Mouse (Mus musculus) liver, postnatal 0 days (tissue): ENCODE data around the gene Tshz2. TPM values are rescaled to one million over a fixed set of nuclear protein-coding genes. Genes with fewer than 3 reads are reported as not detected.

Source experiments
- ATAC-seq: fragments of 200-750 bp; cut with Nextera tagmentation; 2 replicates; pipeline ENCODE4 v1.8.0; 2017; ENCODE audit warnings: mild to moderate bottlenecking, moderate library complexity
- DNase-seq: peaks from one replicate; pipeline ENCODE4 v3.0.0-alpha.2; 2016
- H3K27ac ChIP-seq: fragments of 300-500 bp; sonication (generic); 2 replicates; pipeline ENCODE4 v1.5.1; 2014; ENCODE audit warnings: antibody characterized with exemption, moderate library complexity, mild to moderate bottlenecking, low read depth
- H3K27me3 ChIP-seq: fragments of 300-500 bp; sonication (generic); 2 replicates; pipeline ENCODE4 v1.6.1; 2014; ENCODE audit warnings: low read length, control low read depth, mixed read lengths; ENCODE audit not compliant: insufficient read depth
- H3K36me3 ChIP-seq: fragments of 300-500 bp; sonication (generic); replicated peaks from 2 replicates; pipeline ENCODE4 v1.6.1; 2014; ENCODE audit warnings: mild to moderate bottlenecking, control low read depth, low read length, moderate library complexity, mixed read lengths; ENCODE audit not compliant: insufficient read depth
- H3K4me1 ChIP-seq: fragments of 300-500 bp; sonication (generic); 2 replicates; pipeline ENCODE4 v1.6.1; 2014; ENCODE audit warnings: antibody characterized with exemption, mild to moderate bottlenecking, control low read depth; ENCODE audit not compliant: insufficient read depth
- H3K4me2 ChIP-seq: fragments of 300-500 bp; sonication (generic); 2 replicates; pipeline ENCODE4 v1.6.1; 2014; ENCODE audit warnings: low read depth, mild to moderate bottlenecking, low read length, moderate library complexity, mixed read lengths
- H3K4me3 ChIP-seq: fragments of 300-500 bp; sonication (generic); 2 replicates; pipeline ENCODE4 v1.5.1; 2014; ENCODE audit warnings: low read depth, low read length
- H3K9ac ChIP-seq: fragments of 300-500 bp; sonication (generic); replicated peaks from 2 replicates; pipeline ENCODE4 v1.6.1; 2014; ENCODE audit warnings: mild to moderate bottlenecking, moderate library complexity
- H3K9me3 ChIP-seq: fragments of 300-500 bp; sonication (generic); 2 replicates; pipeline ENCODE4 v1.6.1; 2016; ENCODE audit warnings: mild to moderate bottlenecking, control low read depth, low read length, mixed read lengths
- CTCF ChIP-seq: sonication (generic); IDR thresholded peaks from 2 replicates; pipeline ENCODE4 v1.5.1; 2016; ENCODE audit warnings: antibody characterized with exemption, low read depth
- EP300 ChIP-seq: IDR thresholded peaks from 2 replicates; pipeline ENCODE4 v1.6.1; 2016; ENCODE audit warnings: antibody characterized with exemption, low read depth, mild to moderate bottlenecking
- WGBS: fragments of 180-500 bp; shearing (Covaris S2); extraction: QIAGEN DNeasy Blood & Tissue Kit; methylation state at CpG from one replicate; pipeline ENCODE4 v1.1.7; 2014; ENCODE audit not compliant: insufficient replicate concordance; 5-methylcytosine and 5-hydroxymethylcytosine counted together
- polyA plus RNA-seq: library from polyadenylated mRNA; unstranded; fragments of >200 nt; fragmentation: Nextera tagmentation; extraction: Ambion mirVana; gene quantifications from 2 replicates; pipeline ENCODE4 v1.2.1, GENCODE M21; 2015

Tshz2 gene
- polyA plus RNA-seq, 1 experiment from 2014 or later: 1.5 TPM

DNA sequence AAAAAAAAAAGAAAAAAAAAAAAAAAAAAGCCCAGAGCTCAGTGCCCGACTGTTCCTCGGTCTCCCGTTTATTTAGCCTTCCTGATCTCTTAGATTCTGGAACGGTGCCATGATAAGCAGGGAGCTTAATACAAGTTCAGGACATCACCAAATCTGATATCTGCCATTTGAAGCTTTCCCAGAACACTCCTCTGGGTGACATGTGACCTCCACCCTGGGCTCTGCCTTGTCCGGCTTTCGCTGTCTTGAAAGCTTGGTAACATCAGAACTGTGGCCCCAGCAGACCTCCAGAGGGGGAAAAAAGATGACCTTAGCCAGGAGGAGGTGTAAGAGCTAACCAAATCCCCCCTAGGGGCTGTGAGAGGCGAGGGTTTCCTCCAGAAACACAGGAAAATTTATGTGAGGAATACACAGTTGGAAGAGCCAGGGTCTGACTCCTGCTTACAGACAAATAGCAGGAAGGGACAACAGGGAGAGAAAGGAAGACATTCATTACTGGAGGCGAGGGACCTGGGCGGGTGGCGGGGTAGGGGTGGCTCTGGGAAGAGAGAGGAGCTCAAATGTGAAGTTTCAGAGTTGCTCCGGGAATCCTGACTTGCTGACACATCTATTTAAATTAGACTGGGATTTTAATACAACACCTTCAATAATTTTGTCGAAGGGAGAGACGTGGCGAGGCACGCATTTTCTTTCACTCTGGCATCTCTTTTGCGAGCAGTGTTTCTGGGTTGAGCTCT lies 363.9 kb downstream of the Tshz2 start:
- no peak for ATAC-seq
- no peak overlapping the region for H3K9ac ChIP-seq
- 0 out of 2 replicates have a peak, but pooled peaks cover 2% of the 10 kb centered on the region for H3K4me1 ChIP-seq
- TF ChIP-seq EP300 (no peak), CTCF (no peak)
- 0 out of 2 replicates have a peak overlapping the region, but pooled peaks have one; percentile 44 for H3K27ac ChIP-seq
- H3K27me3 ChIP-seq: no peaks in the 10 kb centered on the region
- DNase-seq: no peak
- no peaks in the 10 kb centered on the region for H3K36me3 ChIP-seq
- no peak overlapping the region for H3K4me3 ChIP-seq
- H3K9me3 ChIP-seq: no peaks in the 10 kb centered on the region
- H3K4me2 ChIP-seq: peak overlapping the region; percentile 13; the same call in 1 of the 2 replicates
- 52% methylated on average over 16 of the region's 16 CpGs for WGBS

- H3K36me3 ChIP-seq: no peaks in the 10 kb centered on the region
- no peaks in the 10 kb centered on the region for H3K27me3 ChIP-seq
- no peak overlapping the region for H3K4me3 ChIP-seq
- H3K9ac ChIP-seq: no peak overlapping the region
- no peak for ATAC-seq
- no peak overlapping the region for H3K4me2 ChIP-seq
- TF ChIP-seq EP300: no peak
- no peak for TF ChIP-seq CTCF
- no peaks in the 10 kb centered on the region for H3K9me3 ChIP-seq
- 63% methylated on average over 16 of the region's 16 CpGs for WGBS
- no peak for DNase-seq
- no peak overlapping the region for H3K27ac ChIP-seq
- H3K4me1 ChIP-seq: 0 out of 2 replicates have a peak, but pooled peaks cover 2% of the 10 kb centered on the region
Observed at GRCm38 (mm10) chr2:169997276-169998049, 364.6 kb downstream of the Tshz2 start.

DNA sequence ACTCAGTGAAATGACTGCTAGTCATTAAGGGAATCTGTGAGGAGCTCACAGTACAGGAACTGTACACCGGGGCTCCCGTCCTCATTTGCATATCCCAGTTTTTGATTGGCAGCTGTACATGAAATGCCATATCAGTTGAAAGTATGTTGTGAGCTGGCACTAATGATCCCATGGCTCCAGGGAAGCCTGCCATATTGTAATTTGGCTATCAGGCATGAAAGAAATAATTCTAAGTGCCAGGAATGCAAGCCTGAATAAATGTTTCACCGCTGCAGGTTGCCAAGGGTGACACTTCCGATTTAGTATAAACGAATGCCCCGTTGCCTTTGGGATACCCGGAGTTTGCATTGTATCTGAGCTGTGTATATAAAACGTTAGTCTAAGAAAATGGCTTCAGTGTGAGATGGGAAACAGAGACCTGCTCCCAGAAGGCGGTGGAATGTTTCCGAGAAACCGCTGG lies 366.1 kb downstream of the Tshz2 start:
- H3K27ac ChIP-seq: no peak overlapping the region
- ATAC-seq (no peak), DNase-seq (no peak)
- H3K36me3 ChIP-seq: no peaks in the 10 kb centered on the region
- 73% methylated on average over 11 of the region's 11 CpGs for WGBS
- H3K27me3 ChIP-seq: no peaks in the 10 kb centered on the region
- no peak overlapping the region for H3K4me2 ChIP-seq
- H3K4me1 ChIP-seq: 0 out of 2 replicates have a peak, but pooled peaks cover 5% of the 10 kb centered on the region
- TF ChIP-seq CTCF: no peak
- TF ChIP-seq EP300: no peak
- no peak overlapping the region for H3K9ac ChIP-seq
- H3K9me3 ChIP-seq: no peaks in the 10 kb centered on the region
- no peak overlapping the region for H3K4me3 ChIP-seq

GRCm38 (mm10) chr2:170002594-170003504 lies 370.0 kb downstream of the Tshz2 start:
- TF ChIP-seq EP300 (no peak), CTCF (peak; percentile 38)
- Histone ChIP-seq H3K9ac (no peak overlapping the region), H3K36me3 (no peaks in the 10 kb centered on the region), H3K27me3 (no peaks in the 10 kb centered on the region), H3K27ac (peak overlapping the region; percentile 77), H3K9me3 (no peaks in the 10 kb centered on the region), H3K4me1 (0 out of 2 replicates have a peak, but pooled peaks cover 3% of the 10 kb centered on the region), H3K4me3 (peak overlapping the region; percentile 19; the same call in 1 of the 2 replicates), H3K4me2 (peak overlapping the region; percentile 62)
- peak; percentile 86 for ATAC-seq
- peak; percentile 66 for DNase-seq
- 55% methylated on average over 25 of the region's 25 CpGs for WGBS

- Histone ChIP-seq H3K9ac (no peak overlapping the region), H3K27ac (no peak overlapping the region), H3K4me1 (0 out of 2 replicates have a peak, but pooled peaks cover 3% of the 10 kb centered on the region), H3K4me3 (no peak overlapping the region), H3K4me2 (no peak overlapping the region), H3K27me3 (no peaks in the 10 kb centered on the region), H3K9me3 (peaks cover 5% of the 10 kb centered on the region; the same call in 1 of the 2 replicates), H3K36me3 (no peaks in the 10 kb centered on the region)
- TF ChIP-seq CTCF (no peak), EP300 (no peak)
- no peak for DNase-seq
- no peak for ATAC-seq
- WGBS: 77% methylated on average over 8 of the region's 8 CpGs
Observed at GRCm38 (mm10) chr2:170003666-170004065, 370.9 kb downstream of the Tshz2 start.
